Mouse (Mus musculus) kidney, embryonic 15.5 days (tissue): ENCODE measurements around the gene Jade2. TPM values are rescaled to one million over a fixed set of nuclear protein-coding genes. Genes with fewer than 3 reads are reported as not detected.

Experiments used
- ATAC-seq: fragments of 200-750 bp; cut with Nextera tagmentation; replicated peaks from 2 replicates; pipeline ENCODE4 v1.8.0; 2017; ENCODE audit warnings: moderate TSS enrichment; ENCODE audit not compliant: low FRiP score
- H3K27ac ChIP-seq: fragments of 300-500 bp; sonication (generic); 2 replicates; pipeline ENCODE4 v1.5.1; 2015; ENCODE audit warnings: mild to moderate bottlenecking, inconsistent platforms
- H3K27me3 ChIP-seq: fragments of 300-500 bp; sonication (generic); 2 replicates; pipeline ENCODE4 v1.6.1; 2015; ENCODE audit warnings: inconsistent platforms
- H3K36me3 ChIP-seq: fragments of 300-500 bp; sonication (generic); 2 replicates; pipeline ENCODE4 v1.6.1; 2015; ENCODE audit warnings: inconsistent platforms
- H3K4me1 ChIP-seq: fragments of 300-500 bp; sonication (generic); 2 replicates; pipeline ENCODE4 v1.6.1; 2015; ENCODE audit warnings: inconsistent platforms
- H3K4me2 ChIP-seq: fragments of 300-500 bp; sonication (generic); 2 replicates; pipeline ENCODE4 v1.6.1; 2015; ENCODE audit warnings: moderate library complexity, mild to moderate bottlenecking, inconsistent platforms
- H3K4me3 ChIP-seq: fragments of 300-500 bp; sonication (generic); replicated peaks from 2 replicates; pipeline ENCODE4 v1.5.1; 2015; ENCODE audit warnings: mild to moderate bottlenecking, inconsistent platforms
- H3K9ac ChIP-seq: fragments of 300-500 bp; sonication (generic); 2 replicates; pipeline ENCODE4 v1.6.1; 2015; ENCODE audit warnings: mild to moderate bottlenecking, inconsistent platforms
- H3K9me3 ChIP-seq: fragments of 300-500 bp; sonication (generic); replicated peaks from 2 replicates; pipeline ENCODE4 v1.6.1; 2016; ENCODE audit warnings: inconsistent platforms
- WGBS: fragments of 180-500 bp; shearing (Covaris S2); methylation state at CpG from one replicate; pipeline ENCODE4 v1.1.7; 2015; ENCODE audit warnings: mixed read lengths; 5-methylcytosine and 5-hydroxymethylcytosine counted together
- polyA plus RNA-seq: library from polyadenylated mRNA; unstranded; fragments of >200 nt; fragmentation: Nextera tagmentation; extraction: Ambion mirVana; gene quantifications from 2 replicates; pipeline ENCODE4 v1.2.1, GENCODE M21; 2015

Gene Jade2
- polyA plus RNA-seq, 1 experiment from 2014 or later: 0.81 TPM

- WGBS: 47% methylated on average over 9 of the region's 9 CpGs
- no peak overlapping the region for H3K4me2 ChIP-seq
- peaks cover 2% of the 10 kb centered on the region; the same call in 1 of the 2 replicates for H3K27me3 ChIP-seq
- no peak overlapping the region for H3K9ac ChIP-seq
- H3K36me3 ChIP-seq: no peaks in the 10 kb centered on the region
- no peaks in the 10 kb centered on the region for H3K9me3 ChIP-seq
- H3K27ac ChIP-seq: no peak overlapping the region
- ATAC-seq: no peak
- peaks cover 12% of the 10 kb centered on the region; the same call in 1 of the 2 replicates for H3K4me1 ChIP-seq
- no peak overlapping the region for H3K4me3 ChIP-seq
These were observed 16.3 kb downstream of the Jade2 start for GRCm38 (mm10) chr11:51841149-51841548.

- Histone ChIP-seq H3K9ac (no peak overlapping the region), H3K9me3 (no peaks in the 10 kb centered on the region), H3K27ac (no peak overlapping the region), H3K27me3 (0 out of 2 replicates have a peak, but pooled peaks cover 3% of the 10 kb centered on the region), H3K4me3 (no peak overlapping the region), H3K36me3 (no peaks in the 10 kb centered on the region), H3K4me2 (no peak overlapping the region), H3K4me1 (peaks cover 12% of the 10 kb centered on the region; the same call in 1 of the 2 replicates)
- no peak for ATAC-seq
- WGBS: 80% methylated on average over 9 of the region's 9 CpGs
These were observed 16.8 kb downstream of the Jade2 start for GRCm38 (mm10) chr11:51840657-51841056.

GRCm38 (mm10) chr11:51839973-51840372 is 17.5 kb downstream of the Jade2 start:
- WGBS: 83% methylated on average over 11 of the region's 11 CpGs
- Histone ChIP-seq H3K4me3 (no peak overlapping the region), H3K4me1 (peaks cover 12% of the 10 kb centered on the region; the same call in 1 of the 2 replicates), H3K4me2 (no peak overlapping the region), H3K36me3 (no peaks in the 10 kb centered on the region), H3K9me3 (no peaks in the 10 kb centered on the region), H3K27me3 (0 out of 2 replicates have a peak, but pooled peaks cover 3% of the 10 kb centered on the region), H3K27ac (no peak overlapping the region), H3K9ac (no peak overlapping the region)
- no peak for ATAC-seq

- no peaks in the 10 kb centered on the region for H3K36me3 ChIP-seq
- no peaks in the 10 kb centered on the region for H3K9me3 ChIP-seq
- 0 out of 2 replicates have a peak, but pooled peaks cover 3% of the 10 kb centered on the region for H3K27me3 ChIP-seq
- no peak overlapping the region for H3K4me3 ChIP-seq
- H3K27ac ChIP-seq: no peak overlapping the region
- no peak overlapping the region for H3K9ac ChIP-seq
- 80% methylated on average over 2 of the region's 2 CpGs for WGBS
- no peak overlapping the region for H3K4me2 ChIP-seq
- H3K4me1 ChIP-seq: peaks cover 12% of the 10 kb centered on the region; the same call in 1 of the 2 replicates
- ATAC-seq: no peak
These were observed 18.3 kb downstream of the Jade2 start for GRCm38 (mm10) chr11:51839106-51839505.

GRCm38 (mm10) chr11:51837164-51838153 is 20.0 kb downstream of the Jade2 start:
- H3K4me2 ChIP-seq: no peak overlapping the region
- no peak overlapping the region for H3K27ac ChIP-seq
- no peaks in the 10 kb centered on the region for H3K9me3 ChIP-seq
- ATAC-seq: no peak
- peaks cover 13% of the 10 kb centered on the region for H3K4me1 ChIP-seq
- no peaks in the 10 kb centered on the region for H3K36me3 ChIP-seq
- no peak overlapping the region for H3K9ac ChIP-seq
- H3K4me3 ChIP-seq: no peak overlapping the region
- 78% methylated on average over 8 of the region's 8 CpGs for WGBS
- 0 out of 2 replicates have a peak, but pooled peaks cover 3% of the 10 kb centered on the region for H3K27me3 ChIP-seq

- H3K27me3 ChIP-seq: 0 out of 2 replicates have a peak, but pooled peaks cover 3% of the 10 kb centered on the region
- H3K36me3 ChIP-seq: no peaks in the 10 kb centered on the region
- no peak for ATAC-seq
- 89% methylated on average over 6 of the region's 6 CpGs for WGBS
- H3K4me2 ChIP-seq: no peak overlapping the region
- no peaks in the 10 kb centered on the region for H3K9me3 ChIP-seq
- peaks cover 13% of the 10 kb centered on the region for H3K4me1 ChIP-seq
- H3K27ac ChIP-seq: no peak overlapping the region
- no peak overlapping the region for H3K9ac ChIP-seq
- H3K4me3 ChIP-seq: no peak overlapping the region
These were observed 20.9 kb downstream of the Jade2 start for GRCm38 (mm10) chr11:51836506-51836905.

GRCm38 (mm10) chr11:51835598-51835997 is 21.9 kb downstream of the Jade2 start:
- H3K4me3 ChIP-seq: no peak overlapping the region
- H3K27me3 ChIP-seq: 0 out of 2 replicates have a peak, but pooled peaks cover 3% of the 10 kb centered on the region
- 96% methylated on average over 12 of the region's 12 CpGs for WGBS
- peaks cover 4% of the 10 kb centered on the region for H3K4me1 ChIP-seq
- no peaks in the 10 kb centered on the region for H3K9me3 ChIP-seq
- ATAC-seq: no peak
- H3K27ac ChIP-seq: no peak overlapping the region
- H3K36me3 ChIP-seq: no peaks in the 10 kb centered on the region
- H3K4me2 ChIP-seq: no peak overlapping the region
- H3K9ac ChIP-seq: no peak overlapping the region

GRCm38 (mm10) chr11:51834067-51834411 is 23.4 kb downstream of the Jade2 start:
- WGBS: 94% methylated on average over 8 of the region's 8 CpGs
- ATAC-seq: no peak
- Histone ChIP-seq H3K4me2 (no peak overlapping the region), H3K27ac (no peak overlapping the region), H3K36me3 (no peaks in the 10 kb centered on the region), H3K27me3 (0 out of 2 replicates have a peak, but pooled peaks cover 3% of the 10 kb centered on the region), H3K4me3 (no peak overlapping the region), H3K4me1 (peaks cover 3% of the 10 kb centered on the region; the same call in 1 of the 2 replicates), H3K9me3 (no peaks in the 10 kb centered on the region), H3K9ac (no peak overlapping the region)

- Histone ChIP-seq H3K4me3 (no peak overlapping the region), H3K27me3 (0 out of 2 replicates have a peak, but pooled peaks cover 3% of the 10 kb centered on the region), H3K27ac (no peak overlapping the region), H3K36me3 (no peaks in the 10 kb centered on the region), H3K9ac (no peak overlapping the region), H3K9me3 (no peaks in the 10 kb centered on the region), H3K4me2 (no peak overlapping the region), H3K4me1 (peaks cover 3% of the 10 kb centered on the region; the same call in 1 of the 2 replicates)
- ATAC-seq: no peak
- 87% methylated on average over 10 of the region's 10 CpGs for whole genome bisulfite sequencing
These were observed 23.9 kb downstream of the Jade2 start for GRCm38 (mm10) chr11:51833393-51834066.

GRCm38 (mm10) chr11:51832992-51833391 is 24.5 kb downstream of the Jade2 start:
- 71% methylated on average over 5 of the region's 5 CpGs for WGBS
- H3K4me3 ChIP-seq: no peak overlapping the region
- ATAC-seq: no peak

GRCm38 (mm10) chr11:51831962-51832909 is 25.2 kb downstream of the Jade2 start:
- H3K4me2 ChIP-seq: no peak overlapping the region
- no peak overlapping the region for H3K27ac ChIP-seq
- peaks cover 3% of the 10 kb centered on the region; the same call in 1 of the 2 replicates for H3K4me1 ChIP-seq
- 0 out of 2 replicates have a peak, but pooled peaks cover 3% of the 10 kb centered on the region for H3K27me3 ChIP-seq
- H3K9me3 ChIP-seq: no peaks in the 10 kb centered on the region
- H3K9ac ChIP-seq: no peak overlapping the region
- H3K4me3 ChIP-seq: no peak overlapping the region
- H3K36me3 ChIP-seq: 0 out of 2 replicates have a peak, but pooled peaks cover 2% of the 10 kb centered on the region
- WGBS: 58% methylated on average over 4 of the region's 4 CpGs
- ATAC-seq: no peak

More at GRCm38 (mm10) chr11:51832992-51833391, 24.5 kb downstream of the Jade2 start:
- H3K27ac ChIP-seq: no peak overlapping the region
- 0 out of 2 replicates have a peak, but pooled peaks cover 3% of the 10 kb centered on the region for H3K27me3 ChIP-seq
- 0 out of 2 replicates have a peak, but pooled peaks cover 2% of the 10 kb centered on the region for H3K36me3 ChIP-seq
- no peak overlapping the region for H3K9ac ChIP-seq
- H3K4me2 ChIP-seq: no peak overlapping the region
- no peaks in the 10 kb centered on the region for H3K9me3 ChIP-seq
- H3K4me1 ChIP-seq: peaks cover 3% of the 10 kb centered on the region; the same call in 1 of the 2 replicates
